Mouse (Mus musculus): ENCODE measurements around the gene Nudc. TPM values are rescaled to one million over a fixed set of nuclear protein-coding genes. Genes with fewer than 3 reads are reported as not detected.
"Not testable (repeated sequence)": the region's sequence is repeated elsewhere in the genome, so short reads cannot be mapped to it uniquely, and the experiment has no call there.

Gene Nudc
- polyA plus RNA-seq, 1 experiment from 2014 or later: 257 TPM

GRCm38 (mm10) chr4:133536652-133537051 lies 9.1 kb downstream of the Nudc start:
- DNase-seq (ENCODE audit: low spot score): no peak

GRCm38 (mm10) chr4:133536081-133536480 lies 9.7 kb downstream of the Nudc start:
- DNase-seq (ENCODE audit: low spot score): no peak

GRCm38 (mm10) chr4:133532777-133533176 lies 13.0 kb downstream of the Nudc start:
- DNase-seq (ENCODE audit: low spot score): no peak

GRCm38 (mm10) chr4:133527788-133528187 lies 18.0 kb downstream of the Nudc start:
- no peak for DNase-seq (ENCODE audit: low spot score)

- no peak for DNase-seq (ENCODE audit: low spot score)
Measured at GRCm38 (mm10) chr4:133521502-133521901, 24.3 kb downstream of the Nudc start.

- DNase-seq (ENCODE audit: low spot score): no peak
Measured at GRCm38 (mm10) chr4:133519369-133519665, 26.5 kb downstream of the Nudc start.

- DNase-seq (ENCODE audit: low spot score): no peak
Measured at GRCm38 (mm10) chr4:133518601-133519368, 27.0 kb downstream of the Nudc start, which contains the start of gene Kdf1. Gene Kdf1 (plus strand): TSS chr4:133518963.

GRCm38 (mm10) chr4:133512972-133513371 lies 32.8 kb downstream of the Nudc start:
- DNase-seq (ENCODE audit: low spot score): peak; percentile 85

- not testable (repeated sequence) for DNase-seq (ENCODE audit: low spot score)
Measured at GRCm38 (mm10) chr4:133512511-133512910, 33.3 kb downstream of the Nudc start.

- no peak for DNase-seq (ENCODE audit: low spot score)
Measured at GRCm38 (mm10) chr4:133511050-133511449, 34.7 kb downstream of the Nudc start.

GRCm38 (mm10) chr4:133508990-133509389 lies 36.8 kb downstream of the Nudc start:
- no peak for DNase-seq (ENCODE audit: low spot score)

GRCm38 (mm10) chr4:133506573-133506972 lies 39.2 kb downstream of the Nudc start:
- DNase-seq (ENCODE audit: low spot score): peak; percentile 88

- no peak for DNase-seq (ENCODE audit: low spot score)
Measured at GRCm38 (mm10) chr4:133504755-133505485, 40.9 kb downstream of the Nudc start.

- no peak for DNase-seq (ENCODE audit: low spot score)
Measured at GRCm38 (mm10) chr4:133504300-133504699, 41.5 kb downstream of the Nudc start.

- DNase-seq (ENCODE audit: low spot score): no peak
Measured at GRCm38 (mm10) chr4:133501514-133501913, 44.3 kb downstream of the Nudc start.

- peak; percentile 51 for DNase-seq (ENCODE audit: low spot score)
Measured at GRCm38 (mm10) chr4:133498160-133498724, 47.6 kb downstream of the Nudc start, which contains the start of gene Trnp1. Gene Trnp1 (minus strand): TSS chr4:133498550.

GRCm38 (mm10) chr4:133497461-133498159 lies 48.2 kb downstream of the Nudc start:
- no peak for DNase-seq (ENCODE audit: low spot score)

GRCm38 (mm10) chr4:133496738-133497445 lies 48.9 kb downstream of the Nudc start:
- no peak for DNase-seq (ENCODE audit: low spot score)

- DNase-seq (ENCODE audit: low spot score): no peak
Measured at GRCm38 (mm10) chr4:133495711-133496110, 50.1 kb downstream of the Nudc start.

GRCm38 (mm10) chr4:133494867-133495266 lies 50.9 kb downstream of the Nudc start:
- no peak for DNase-seq (ENCODE audit: low spot score)

- DNase-seq (ENCODE audit: low spot score): peak; percentile 88
Measured at GRCm38 (mm10) chr4:133494432-133494831, 51.4 kb downstream of the Nudc start.

Measured in thymus, postnatal 0 days (tissue).